Mouse (Mus musculus) neural tube, embryonic 15.5 days (tissue): ENCODE results near the gene Wdfy3. TPM values are rescaled to one million over a fixed set of nuclear protein-coding genes. Genes with fewer than 3 reads are reported as not detected.

Source experiments
- ATAC-seq: fragments of 200-750 bp; cut with Nextera tagmentation; 2 replicates; pipeline ENCODE4 v1.8.0; 2017; ENCODE audit warnings: mild to moderate bottlenecking, moderate TSS enrichment, moderate library complexity; ENCODE audit not compliant: low FRiP score
- H3K27ac ChIP-seq: fragments of 300-500 bp; sonication (generic); replicated peaks from 2 replicates; pipeline ENCODE4 v1.5.1; 2015; ENCODE audit warnings: mild to moderate bottlenecking, inconsistent platforms
- H3K27me3 ChIP-seq: fragments of 300-500 bp; sonication (generic); replicated peaks from 2 replicates; pipeline ENCODE4 v1.6.1; 2015; ENCODE audit warnings: inconsistent platforms
- H3K36me3 ChIP-seq: fragments of 300-500 bp; sonication (generic); 2 replicates; pipeline ENCODE4 v1.6.1; 2015; ENCODE audit warnings: inconsistent platforms
- H3K4me1 ChIP-seq: fragments of 300-500 bp; sonication (generic); 2 replicates; pipeline ENCODE4 v1.6.1; 2015; ENCODE audit warnings: inconsistent platforms
- H3K4me2 ChIP-seq: fragments of 300-500 bp; sonication (generic); 2 replicates; pipeline ENCODE4 v1.6.1; 2015; ENCODE audit warnings: inconsistent platforms, mild to moderate bottlenecking, moderate library complexity
- H3K4me3 ChIP-seq: fragments of 300-500 bp; sonication (generic); replicated peaks from 2 replicates; pipeline ENCODE4 v1.5.1; 2015; ENCODE audit warnings: mild to moderate bottlenecking, inconsistent platforms
- H3K9ac ChIP-seq: fragments of 300-500 bp; sonication (generic); replicated peaks from 2 replicates; pipeline ENCODE4 v1.6.1; 2015; ENCODE audit warnings: mild to moderate bottlenecking, inconsistent platforms
- H3K9me3 ChIP-seq: fragments of 300-500 bp; sonication (generic); replicated peaks from 2 replicates; pipeline ENCODE4 v1.6.1; 2016; ENCODE audit warnings: inconsistent platforms
- WGBS: fragments of 180-500 bp; shearing (Covaris S2); methylation state at CpG from one replicate; pipeline ENCODE4 v1.1.7; 2015; ENCODE audit warnings: mixed read lengths; 5-methylcytosine and 5-hydroxymethylcytosine counted together
- polyA plus RNA-seq: library from polyadenylated mRNA; unstranded; fragments of >200 nt; fragmentation: Nextera tagmentation; extraction: Ambion mirVana; gene quantifications from 2 replicates; pipeline ENCODE4 v1.2.1, GENCODE M21; 2015

The Wdfy3 gene
- polyA plus RNA-seq, 1 experiment from 2014 or later, result 22.9 TPM

GRCm38 (mm10) chr5:102052906-102053305 is 16.8 kb downstream of the Wdfy3 start:
- 60% methylated on average over 6 of the region's 6 CpGs for WGBS
- H3K36me3 ChIP-seq, result no peaks in the 10 kb centered on the region
- H3K27ac ChIP-seq, result no peak overlapping the region
- H3K9me3 ChIP-seq, result no peaks in the 10 kb centered on the region
- H3K4me3 ChIP-seq, result no peak overlapping the region
- H3K9ac ChIP-seq, result no peak overlapping the region
- peaks cover 32% of the 10 kb centered on the region for H3K4me1 ChIP-seq
- H3K27me3 ChIP-seq, result no peaks in the 10 kb centered on the region
- no peak for ATAC-seq
- no peak overlapping the region for H3K4me2 ChIP-seq

GRCm38 (mm10) chr5:102052465-102052864 is 17.3 kb downstream of the Wdfy3 start:
- Histone ChIP-seq H3K4me3 (no peak overlapping the region), H3K36me3 (no peaks in the 10 kb centered on the region), H3K4me1 (peaks cover 32% of the 10 kb centered on the region), H3K9ac (no peak overlapping the region), H3K27ac (no peak overlapping the region), H3K27me3 (no peaks in the 10 kb centered on the region), H3K9me3 (no peaks in the 10 kb centered on the region), H3K4me2 (no peak overlapping the region)
- WGBS, result 65% methylated on average over 4 of the region's 4 CpGs
- no peak for ATAC-seq

GRCm38 (mm10) chr5:102050677-102051076 is 19.0 kb downstream of the Wdfy3 start:
- Histone ChIP-seq H3K9ac (no peak overlapping the region), H3K27ac (no peak overlapping the region), H3K36me3 (no peaks in the 10 kb centered on the region), H3K4me3 (no peak overlapping the region), H3K27me3 (no peaks in the 10 kb centered on the region), H3K4me2 (no peak overlapping the region), H3K9me3 (no peaks in the 10 kb centered on the region), H3K4me1 (peaks cover 29% of the 10 kb centered on the region)
- ATAC-seq, result no peak
- WGBS, result 100% methylated on average over 1 of the region's 1 CpGs

- 93% methylated on average over 2 of the region's 2 CpGs for WGBS
- H3K4me3 ChIP-seq, result no peak overlapping the region
Measured at GRCm38 (mm10) chr5:102048416-102048815, 21.3 kb downstream of the Wdfy3 start.

GRCm38 (mm10) chr5:102046617-102047116 is 23.1 kb downstream of the Wdfy3 start:
- H3K9ac ChIP-seq, result no peak overlapping the region
- no peak for ATAC-seq
- no peak overlapping the region for H3K27ac ChIP-seq
- H3K4me2 ChIP-seq, result no peak overlapping the region
- H3K9me3 ChIP-seq, result no peaks in the 10 kb centered on the region
- no peaks in the 10 kb centered on the region for H3K27me3 ChIP-seq
- no peak overlapping the region for H3K4me3 ChIP-seq
- peaks cover 9% of the 10 kb centered on the region for H3K4me1 ChIP-seq
- H3K36me3 ChIP-seq, result no peaks in the 10 kb centered on the region
- WGBS, result 88% methylated on average over 8 of the region's 8 CpGs

More at GRCm38 (mm10) chr5:102048416-102048815, 21.3 kb downstream of the Wdfy3 start:
- no peaks in the 10 kb centered on the region for H3K9me3 ChIP-seq
- no peak overlapping the region for H3K4me2 ChIP-seq
- H3K9ac ChIP-seq, result no peak overlapping the region
- no peak overlapping the region for H3K27ac ChIP-seq
- H3K27me3 ChIP-seq, result no peaks in the 10 kb centered on the region
- ATAC-seq, result 0 out of 2 replicates have a peak, but pooled peaks have one; percentile 8
- H3K4me1 ChIP-seq, result peaks cover 15% of the 10 kb centered on the region
- H3K36me3 ChIP-seq, result no peaks in the 10 kb centered on the region

- Histone ChIP-seq H3K4me3 (no peak overlapping the region), H3K27me3 (no peaks in the 10 kb centered on the region), H3K4me1 (peaks cover 9% of the 10 kb centered on the region), H3K9me3 (no peaks in the 10 kb centered on the region), H3K36me3 (peaks cover 6% of the 10 kb centered on the region; the same call in 1 of the 2 replicates), H3K27ac (no peak overlapping the region), H3K9ac (no peak overlapping the region), H3K4me2 (no peak overlapping the region)
- WGBS, result 85% methylated on average over 13 of the region's 13 CpGs
- 0 out of 2 replicates have a peak, but pooled peaks have one; percentile 11 for ATAC-seq
Measured at GRCm38 (mm10) chr5:102045636-102046616, 23.8 kb downstream of the Wdfy3 start.

GRCm38 (mm10) chr5:102045177-102045576 is 24.5 kb downstream of the Wdfy3 start:
- 85% methylated on average over 8 of the region's 8 CpGs for WGBS
- Histone ChIP-seq H3K9ac (no peak overlapping the region), H3K9me3 (no peaks in the 10 kb centered on the region), H3K27me3 (no peaks in the 10 kb centered on the region), H3K4me2 (no peak overlapping the region), H3K36me3 (peaks cover 13% of the 10 kb centered on the region), H3K4me3 (no peak overlapping the region), H3K4me1 (peaks cover 9% of the 10 kb centered on the region), H3K27ac (no peak overlapping the region)
- ATAC-seq, result no peak

- no peak overlapping the region for H3K27ac ChIP-seq
- peaks cover 63% of the 10 kb centered on the region for H3K36me3 ChIP-seq
- H3K4me3 ChIP-seq, result no peak overlapping the region
- 92% methylated on average over 8 of the region's 8 CpGs for WGBS
- no peaks in the 10 kb centered on the region for H3K9me3 ChIP-seq
- H3K4me2 ChIP-seq, result no peak overlapping the region
- H3K9ac ChIP-seq, result no peak overlapping the region
- H3K27me3 ChIP-seq, result no peaks in the 10 kb centered on the region
- ATAC-seq, result no peak
- H3K4me1 ChIP-seq, result no peaks in the 10 kb centered on the region
Measured at GRCm38 (mm10) chr5:102033281-102033680, 36.4 kb downstream of the Wdfy3 start.

GRCm38 (mm10) chr5:102032594-102033240 is 37.0 kb downstream of the Wdfy3 start:
- ATAC-seq, result no peak

GRCm38 (mm10) chr5:102032191-102032590 is 37.5 kb downstream of the Wdfy3 start:
- peaks cover 56% of the 10 kb centered on the region for H3K36me3 ChIP-seq
- 65% methylated on average over 3 of the region's 3 CpGs for WGBS
- no peak overlapping the region for H3K9ac ChIP-seq
- H3K27me3 ChIP-seq, result no peaks in the 10 kb centered on the region
- no peaks in the 10 kb centered on the region for H3K4me1 ChIP-seq
- no peaks in the 10 kb centered on the region for H3K9me3 ChIP-seq
- H3K4me2 ChIP-seq, result no peak overlapping the region
- no peak for ATAC-seq
- H3K4me3 ChIP-seq, result no peak overlapping the region
- H3K27ac ChIP-seq, result peak overlapping the region; percentile 23; the same call in 1 of the 2 replicates

More at GRCm38 (mm10) chr5:102032594-102033240, 37.0 kb downstream of the Wdfy3 start:
- Histone ChIP-seq H3K4me1 (no peaks in the 10 kb centered on the region), H3K4me3 (no peak overlapping the region), H3K36me3 (peaks cover 60% of the 10 kb centered on the region), H3K4me2 (no peak overlapping the region), H3K9ac (no peak overlapping the region), H3K27me3 (no peaks in the 10 kb centered on the region), H3K27ac (0 out of 2 replicates have a peak overlapping the region, but pooled peaks have one; percentile 23), H3K9me3 (no peaks in the 10 kb centered on the region)
- WGBS, result 90% methylated on average over 22 of the region's 22 CpGs

- Histone ChIP-seq H3K9me3 (no peaks in the 10 kb centered on the region), H3K36me3 (peaks cover 25% of the 10 kb centered on the region), H3K27ac (no peak overlapping the region), H3K27me3 (no peaks in the 10 kb centered on the region), H3K9ac (no peak overlapping the region), H3K4me3 (no peak overlapping the region), H3K4me1 (no peaks in the 10 kb centered on the region), H3K4me2 (no peak overlapping the region)
- 95% methylated on average over 11 of the region's 11 CpGs for WGBS
- no peak for ATAC-seq
Measured at GRCm38 (mm10) chr5:102023376-102023775, 46.3 kb downstream of the Wdfy3 start.
